Mouse (Mus musculus): Measurements from ENCODE around the gene Zfp706.

GRCm38 (mm10) chr15:37053085-37053762 is 45.7 kb upstream of the Zfp706 start:
- TF ChIP-seq CTCF (IDR thresholded peaks at IDR 0.05; ENCODE audit: low read depth) (no peak), EP300 (IDR thresholded peaks at IDR 0.05; ENCODE audit: low read depth) (no peak)

All from heart, postnatal 0 days (tissue).